Mouse (Mus musculus) heart, postnatal 36 days (tissue): ENCODE measurements around the gene Acta1. TPM values are rescaled to one million over a fixed set of nuclear protein-coding genes. Genes with fewer than 3 reads are reported as not detected.
A peak's percentile ranks its signal among the peaks of the same experiment; 100 is the strongest.

ENCODE experiments used
- DNase-seq, 2 experiments: peaks; one replicate each; pipeline ENCODE4 v3.0.0; 2021 to 2022
- intact Hi-C: fragments of 180-260 bp; cut with DNase I; formaldehyde crosslinking; loops from one replicate; pipeline ENCODE4 v1.15.1; 2025
- total RNA-seq, 2 experiments: library from RNA; stranded (reverse); gene quantifications; 2 replicates each; pipeline ENCODE4 v1.2.3; 2021

Acta1 gene
- total RNA-seq: 100 to 1,000 TPM; 656 to 855 TPM

DNA sequence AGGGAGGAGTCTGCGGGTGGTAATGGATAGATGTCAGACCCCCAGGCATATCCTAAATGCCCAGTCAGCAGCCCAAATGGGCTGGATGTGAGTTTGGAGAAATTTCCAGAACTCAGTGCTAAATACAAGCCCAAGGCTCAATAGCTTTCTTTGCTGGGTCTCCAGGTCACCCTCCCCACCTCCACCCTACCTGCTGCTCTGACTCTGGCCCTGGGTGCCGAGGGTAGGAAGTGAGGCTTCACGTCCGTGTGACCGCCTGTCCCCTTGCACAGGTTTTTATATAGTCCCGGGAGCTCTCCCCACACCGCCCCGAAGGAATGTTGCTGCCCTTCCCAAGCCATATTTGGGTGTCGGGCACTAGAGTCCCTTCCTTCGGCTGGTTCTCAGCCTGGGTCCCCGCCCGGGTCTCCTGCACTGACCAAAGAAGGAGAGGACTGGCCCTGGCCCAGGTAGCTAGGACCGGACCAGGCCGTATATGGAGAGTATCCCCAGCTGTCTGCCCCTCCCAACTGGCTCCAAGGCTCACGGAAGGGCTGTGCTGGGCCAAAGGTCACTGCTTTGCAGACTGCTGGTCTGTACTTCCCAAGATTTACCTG lies at the start of gene Acta1:
TSS of gene Acta1 (minus strand) at position 250 of the 596 bp plus-strand sequence.
- intact Hi-C loops: loop anchor here (5.0 kb wide), 1 partner anchor 57 kb away; no protein-coding TSS in a partner anchor
- no peak for DNase-seq

DNA sequence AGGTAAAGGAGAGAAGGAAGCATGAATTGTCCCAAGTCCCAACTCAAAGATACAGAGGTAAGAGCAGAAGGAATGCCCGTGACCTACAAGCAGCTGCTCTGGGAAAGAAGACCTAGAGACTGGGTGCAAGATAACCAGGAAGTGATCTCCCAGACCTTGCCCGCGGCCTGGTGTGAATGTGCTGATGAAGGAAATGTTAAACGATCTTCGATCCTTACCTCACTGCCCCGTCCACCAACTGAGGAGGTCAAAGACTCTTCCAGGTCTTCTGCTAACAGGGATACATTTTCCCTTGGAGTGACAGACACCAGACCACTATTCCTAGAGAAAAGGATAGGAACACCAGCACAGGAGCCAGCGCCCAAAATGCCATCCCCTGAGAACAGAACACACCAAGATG lies 34.5 kb upstream of the Acta1 start:
- no peak for DNase-seq
- intact Hi-C loops: no loop called here

DNA sequence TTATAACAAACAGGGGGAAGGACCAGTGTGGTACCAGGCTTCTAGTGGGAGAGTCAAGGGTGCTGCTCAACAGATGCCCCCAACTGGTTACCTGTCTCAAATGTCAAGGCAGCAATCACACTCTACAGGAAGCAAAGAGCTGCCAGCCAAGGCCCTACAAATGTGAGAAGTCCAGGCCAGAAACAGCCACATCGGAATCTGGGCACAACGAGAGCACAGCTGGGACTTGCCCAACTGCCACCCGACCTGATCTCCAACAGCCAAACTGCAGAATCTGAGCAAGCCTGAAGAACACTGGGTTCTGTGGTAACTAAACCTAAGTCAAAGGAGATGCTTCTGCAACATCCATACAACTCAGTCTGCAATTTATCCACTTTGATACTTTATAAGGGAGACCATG lies 31.1 kb upstream of the Acta1 start:
- no peak for DNase-seq
- intact Hi-C loops: loop anchor here (2.0 kb wide), 1 partner anchor 423 kb away; no protein-coding TSS in a partner anchor

DNA sequence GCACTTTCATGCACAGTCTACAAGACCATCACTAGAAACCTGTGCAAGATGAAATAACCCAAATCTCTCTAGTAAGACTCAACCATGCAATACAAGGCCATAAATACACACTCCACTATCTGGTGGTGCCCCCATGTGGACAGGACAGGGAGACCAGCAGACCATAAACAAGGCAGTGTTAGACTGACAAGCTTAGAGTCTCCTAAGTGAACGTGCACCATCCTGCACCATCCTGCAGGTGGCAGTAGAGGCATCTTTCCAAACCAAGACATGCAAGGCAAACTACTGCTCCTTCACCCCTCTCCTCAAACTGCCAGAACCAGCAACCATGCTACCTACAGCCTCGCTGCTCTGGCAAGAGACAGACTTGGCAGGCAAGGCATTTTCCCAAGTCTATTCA lies 30.2 kb upstream of the Acta1 start:
- DNase-seq: peak; percentile 69 to 73
- intact Hi-C loops: loop anchor here (2.0 to 5.0 kb wide), 2 partner anchors 132 to 424 kb away; no protein-coding TSS in a partner anchor

DNA sequence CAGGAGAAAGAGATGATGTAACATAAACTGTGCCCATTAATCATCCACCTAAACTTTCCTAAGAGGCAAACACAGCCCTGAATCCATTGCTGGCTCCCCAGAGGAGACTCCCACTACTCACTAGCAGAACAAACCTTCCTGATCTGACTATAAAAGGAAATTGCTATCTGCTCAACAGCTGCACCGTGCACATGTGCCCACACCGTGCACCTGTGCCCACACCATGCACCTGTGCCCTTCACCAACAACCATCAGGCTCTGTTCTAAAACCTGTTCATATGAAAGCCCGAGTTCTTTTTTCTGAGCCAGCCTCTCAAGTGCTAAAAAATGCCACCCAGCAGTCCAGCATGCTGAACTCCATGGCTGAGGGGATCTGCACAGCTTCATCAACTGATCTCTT lies 20.1 kb upstream of the Acta1 start:
- DNase-seq: no peak
- intact Hi-C loops: no loop called here

DNA sequence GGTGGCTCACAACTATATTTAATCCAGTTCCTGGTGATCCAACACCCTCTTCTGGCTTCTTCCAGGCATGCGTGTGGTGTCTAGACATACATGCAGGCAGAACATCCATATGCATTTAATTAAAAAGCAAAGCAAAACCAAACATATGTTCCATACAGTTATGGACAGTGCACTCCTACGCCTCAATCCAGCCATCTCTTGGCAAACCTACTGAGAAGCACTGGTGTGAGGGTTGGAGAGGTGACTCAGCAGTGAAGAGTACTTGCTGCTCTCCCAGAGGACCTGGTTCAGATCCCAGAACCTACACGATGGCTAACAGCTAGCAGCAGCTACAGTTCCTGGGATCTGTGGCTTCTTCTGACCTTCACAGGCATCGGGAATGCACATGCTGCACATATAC lies 17.7 kb upstream of the Acta1 start:
- DNase-seq: no peak
- intact Hi-C loops: no loop called here

DNA sequence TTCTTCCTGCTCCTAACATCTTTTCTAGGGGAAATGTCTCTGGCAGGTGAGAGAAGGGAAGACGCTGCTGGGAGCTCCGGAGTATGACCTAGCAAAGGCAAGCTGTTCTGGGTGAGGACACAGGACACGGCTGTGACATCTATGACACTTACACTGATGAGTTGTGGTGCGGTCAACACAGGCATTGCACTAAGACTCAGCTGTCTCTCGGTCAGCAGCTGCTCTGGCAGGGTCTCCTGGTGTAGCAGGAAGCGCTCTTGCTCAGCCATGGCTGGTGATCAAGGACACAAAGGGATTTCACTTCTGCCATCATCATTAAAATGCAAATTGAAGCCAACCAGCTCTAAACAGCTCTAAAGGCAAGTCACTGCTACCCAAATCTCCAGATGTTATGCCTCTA lies 13.1 kb upstream of the Acta1 start:
- intact Hi-C loops: loop anchor here (5.0 kb wide), 1 partner anchor 115 kb away; no protein-coding TSS in a partner anchor
- no peak for DNase-seq

DNA sequence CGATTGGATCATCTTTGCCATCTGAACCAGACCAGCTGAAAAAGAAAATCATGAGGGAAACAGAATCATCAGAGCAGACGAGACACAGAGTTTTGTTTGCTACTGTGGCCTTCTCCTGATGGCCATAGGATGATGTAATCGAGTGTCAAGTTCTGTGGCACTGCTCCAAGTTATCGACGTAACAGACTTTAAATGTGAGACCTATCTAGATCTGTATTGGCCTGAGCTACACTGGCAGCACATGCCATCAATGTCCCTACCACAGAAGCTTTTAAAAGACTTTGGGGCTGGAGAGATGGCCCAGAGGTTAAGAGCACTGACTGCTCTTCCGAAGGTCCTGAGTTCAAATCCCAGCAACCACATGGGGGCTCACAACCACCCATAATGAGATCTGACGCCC lies 8.1 kb upstream of the Acta1 start:
- DNase-seq: no peak
- intact Hi-C loops: no loop called here

DNA sequence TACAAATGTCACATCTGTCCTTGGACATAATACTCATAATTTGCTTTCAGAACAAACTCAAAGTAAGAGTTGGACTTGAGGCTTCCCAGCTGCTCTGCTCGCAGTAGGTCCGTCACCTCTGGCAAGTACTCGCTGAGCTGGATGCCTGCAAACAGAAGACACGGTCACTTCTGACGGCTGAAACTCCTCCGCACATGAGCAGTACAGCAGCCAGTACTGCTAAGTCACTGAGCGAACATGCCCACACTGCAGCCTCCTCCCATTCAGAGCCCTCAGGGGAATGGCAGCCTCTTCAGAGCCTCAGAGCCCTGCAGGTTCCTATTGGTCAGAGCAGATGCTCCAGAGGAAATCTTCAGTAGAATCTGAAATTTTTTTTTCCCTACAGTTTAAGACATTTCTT lies 4.8 kb upstream of the Acta1 start:
- intact Hi-C loops: loop anchor here (5.0 kb wide), 1 partner anchor 62 kb away; no protein-coding TSS in a partner anchor

DNA sequence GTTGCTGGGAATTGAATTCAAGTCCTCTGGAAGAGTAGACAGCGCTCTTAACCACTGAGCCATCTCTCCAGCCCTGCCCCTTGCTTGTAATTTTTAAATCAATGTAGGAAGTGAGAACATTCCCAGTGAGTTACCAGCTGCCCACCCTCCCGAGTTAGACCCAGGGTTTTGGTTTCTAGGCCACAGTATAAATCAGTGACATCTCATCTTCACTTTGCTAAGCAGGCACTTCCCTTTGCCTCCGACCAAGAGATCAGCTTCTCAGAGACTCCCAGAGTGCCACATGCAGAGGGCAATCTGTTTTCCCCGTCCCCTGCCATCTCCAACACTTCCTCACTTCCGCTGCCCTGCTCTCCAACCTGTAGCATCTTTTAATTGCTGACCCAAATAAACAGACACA lies 4.0 kb upstream of the Acta1 start:
- DNase-seq: no peak
- intact Hi-C loops: loop anchor here (5.0 kb wide), 1 partner anchor 61 kb away; no protein-coding TSS in a partner anchor

More for the DNA sequence above, 4.8 kb upstream of the Acta1 start:
- no peak for DNase-seq

DNA sequence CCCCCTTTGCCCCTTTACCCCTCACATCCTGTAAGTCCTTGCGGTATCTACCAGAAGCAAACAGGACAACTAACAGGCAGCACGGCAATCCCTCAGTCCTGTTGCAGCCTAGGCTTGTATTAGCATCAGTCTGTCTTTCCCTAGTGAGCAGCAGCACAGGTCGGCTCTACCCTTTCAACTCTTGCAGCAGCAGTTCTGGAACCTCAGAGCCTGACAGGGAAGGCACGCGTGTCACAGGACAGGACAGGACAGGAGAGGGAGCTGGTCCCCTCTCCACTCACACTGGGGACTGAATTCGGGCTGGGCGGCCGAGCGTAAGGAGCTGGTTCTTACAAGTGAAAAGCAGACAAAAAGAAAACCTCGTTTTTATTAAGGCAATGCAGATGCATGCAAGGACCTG lies 2.2 kb upstream of the Acta1 start:
- intact Hi-C loops: loop anchor here (5.0 kb wide), 1 partner anchor 59 kb away; no protein-coding TSS in a partner anchor
- no peak for DNase-seq

DNA sequence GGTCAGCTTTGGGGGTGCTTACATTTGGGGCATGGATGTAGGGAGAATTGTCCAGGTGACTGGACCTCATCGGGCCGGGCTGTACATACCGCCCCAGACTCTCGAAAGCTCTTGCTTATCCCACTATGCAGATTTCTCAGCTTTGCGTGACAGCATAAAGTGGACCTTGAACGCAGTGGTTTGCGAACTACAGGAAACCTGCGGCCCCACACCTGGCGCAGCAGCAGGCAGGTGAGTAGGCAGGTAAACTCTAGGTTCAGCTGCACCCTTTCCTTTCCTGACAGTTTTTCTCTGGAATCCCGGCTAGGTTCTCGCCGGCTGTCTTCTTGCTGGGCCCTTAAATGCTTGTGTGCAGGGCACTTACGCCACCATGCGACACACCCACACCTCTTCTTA lies 1.8 kb upstream of the Acta1 start:
- no peak for DNase-seq
- intact Hi-C loops: loop anchor here (5.0 kb wide), 1 partner anchor 59 kb away; no protein-coding TSS in a partner anchor

DNA sequence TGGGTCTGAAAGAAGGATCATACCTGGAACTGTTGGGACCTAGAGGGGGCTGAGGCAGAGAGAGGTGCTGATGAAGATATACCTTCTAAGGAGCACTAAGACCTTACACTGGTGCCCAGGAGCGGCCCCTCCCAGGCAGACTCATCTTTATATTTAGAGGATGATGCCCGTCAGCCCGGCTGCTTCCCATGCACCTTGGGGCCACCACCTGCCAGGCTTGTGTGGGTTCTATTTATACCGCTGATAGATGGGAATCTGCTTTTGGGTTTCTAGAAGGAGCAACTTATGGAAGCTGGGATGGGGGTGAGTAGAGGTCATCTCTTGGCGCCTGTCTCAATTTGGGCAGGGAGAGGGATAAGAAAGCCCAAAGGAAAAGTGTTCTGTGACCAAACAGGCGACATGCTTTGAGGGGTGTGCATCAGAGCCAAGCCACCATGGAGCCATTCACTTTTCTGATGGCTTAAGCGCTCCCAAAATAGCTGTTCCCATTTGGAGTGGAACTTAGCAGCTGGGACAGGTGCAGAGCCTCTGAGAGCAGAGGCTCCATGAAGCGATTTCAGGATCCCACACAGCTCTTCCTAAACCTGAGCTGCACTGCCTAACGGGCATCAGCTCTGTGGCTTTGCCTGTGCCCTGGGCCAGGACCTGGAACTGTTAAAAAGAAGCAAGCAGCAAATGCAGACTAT lies 1.3 kb upstream of the Acta1 start:
- DNase-seq: no peak
- intact Hi-C loops: loop anchor here (5.0 kb wide), 1 partner anchor 59 kb away; no protein-coding TSS in a partner anchor

DNA sequence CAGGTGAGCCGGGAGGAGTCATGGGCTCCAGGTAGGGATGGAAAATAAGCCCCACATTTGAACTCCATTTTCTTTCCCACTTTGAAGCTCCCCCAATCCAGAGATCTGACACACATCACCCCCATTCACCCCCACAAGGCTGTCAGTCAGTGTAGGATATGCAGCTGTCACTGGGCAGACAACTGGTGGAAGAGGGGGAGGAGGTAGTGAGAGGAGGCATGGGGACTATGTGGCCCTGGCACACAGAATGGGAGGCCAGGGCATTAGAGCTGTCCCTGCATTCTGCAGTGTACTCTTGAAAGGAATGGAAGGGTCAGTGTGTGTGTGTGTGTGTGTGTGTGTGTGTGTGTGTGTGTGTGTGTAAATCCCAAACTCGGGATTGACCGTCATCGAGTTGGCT lies 679 bp upstream of the Acta1 start:
- intact Hi-C loops: loop anchor here (5.0 kb wide), 1 partner anchor 58 kb away; no protein-coding TSS in a partner anchor
- no peak for DNase-seq

DNA sequence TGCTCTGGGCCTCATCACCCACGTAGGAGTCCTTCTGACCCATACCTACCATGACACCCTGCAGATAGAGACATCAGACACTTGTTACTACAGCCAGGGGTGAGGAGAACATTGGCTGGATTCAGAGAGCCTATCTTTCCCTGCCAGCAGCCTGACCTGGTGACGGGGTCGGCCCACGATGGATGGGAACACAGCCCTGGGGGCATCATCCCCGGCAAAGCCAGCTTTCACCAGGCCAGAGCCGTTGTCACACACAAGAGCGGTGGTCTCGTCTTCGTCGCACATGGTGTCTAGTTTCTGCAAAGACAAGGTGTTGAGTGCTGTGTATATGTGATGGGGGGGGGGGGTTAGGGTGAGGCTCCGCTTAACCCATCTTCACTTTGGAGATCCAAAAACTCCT lies 1.1 kb downstream of the Acta1 start:
- no peak for DNase-seq
- intact Hi-C loops: no loop called here

DNA sequence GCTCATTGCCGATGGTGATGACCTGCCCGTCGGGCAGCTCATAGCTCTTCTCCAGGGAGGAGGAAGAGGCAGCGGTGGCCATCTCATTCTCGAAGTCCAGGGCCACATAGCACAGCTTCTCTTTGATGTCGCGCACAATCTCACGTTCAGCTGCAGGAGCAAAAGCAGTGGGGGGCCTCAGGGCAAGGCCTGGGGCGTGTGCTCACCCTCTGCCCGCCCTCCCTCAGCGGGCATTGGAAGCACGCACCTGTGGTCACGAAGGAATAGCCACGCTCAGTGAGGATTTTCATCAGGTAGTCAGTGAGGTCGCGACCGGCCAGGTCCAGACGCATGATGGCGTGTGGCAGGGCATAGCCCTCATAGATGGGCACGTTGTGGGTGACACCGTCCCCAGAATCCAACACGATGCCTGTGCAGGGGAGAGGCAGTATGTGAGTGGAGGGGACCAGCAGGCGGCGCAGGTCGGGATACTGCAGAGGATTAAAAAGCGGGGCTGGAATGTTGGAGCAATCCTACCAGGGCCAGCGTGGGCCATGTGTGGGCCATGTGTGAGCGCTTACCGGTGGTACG lies 1.9 kb downstream of the Acta1 start:
- no peak for DNase-seq
- intact Hi-C loops: no loop called here

DNA sequence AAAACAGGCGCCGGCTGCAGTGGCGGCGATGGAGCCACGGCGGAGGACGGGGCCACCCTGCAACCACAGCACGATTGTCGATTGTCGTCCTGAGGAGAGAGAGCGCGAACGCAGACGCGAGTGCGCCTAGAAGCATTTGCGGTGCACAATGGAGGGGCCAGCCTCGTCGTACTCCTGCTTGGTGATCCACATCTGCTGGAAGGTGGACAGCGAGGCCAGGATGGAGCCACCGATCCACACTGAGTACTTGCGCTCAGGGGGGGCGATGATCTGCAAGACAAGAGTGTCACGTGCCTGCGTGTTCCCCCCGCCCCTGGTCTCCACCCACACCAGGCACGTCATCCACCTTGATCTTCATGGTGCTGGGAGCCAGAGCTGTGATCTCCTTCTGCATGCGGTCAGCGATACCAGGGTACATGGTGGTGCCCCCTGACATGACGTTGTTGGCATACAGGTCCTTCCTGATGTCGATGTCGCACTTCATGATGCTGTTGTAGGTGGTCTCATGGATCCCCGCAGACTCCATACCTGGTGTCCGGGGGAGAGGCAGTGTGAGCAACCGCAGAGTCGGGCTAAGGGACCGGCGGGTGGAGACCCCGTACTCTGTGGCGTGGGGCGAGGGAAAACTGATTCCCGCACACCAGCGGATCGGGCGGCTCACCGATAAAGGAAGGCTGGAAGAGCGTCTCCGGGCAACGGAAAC lies 2.5 kb downstream of the Acta1 start:
- intact Hi-C loops: no loop called here

DNA sequence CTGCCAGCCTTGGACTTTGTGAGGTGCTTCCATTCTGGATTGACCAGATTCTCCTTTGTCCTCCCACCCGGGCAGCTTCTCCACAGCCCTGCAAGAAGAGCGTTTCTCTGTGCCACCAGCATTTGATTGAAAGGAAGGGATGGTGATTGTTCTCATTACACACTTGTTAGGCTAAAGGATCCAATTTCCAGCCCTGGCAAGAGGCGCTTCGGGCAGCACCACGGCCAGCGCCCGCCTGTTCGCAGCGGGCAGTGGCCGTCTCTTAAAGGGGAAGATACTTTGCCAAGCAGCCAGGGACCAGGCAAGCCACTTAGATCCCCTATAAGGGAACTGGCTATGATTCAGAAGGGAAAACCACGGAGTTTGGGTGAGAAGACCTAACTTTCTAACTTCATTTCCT lies 3.3 kb downstream of the Acta1 start:
- DNase-seq: peak; percentile 29 to 41
- intact Hi-C loops: no loop called here

More for the DNA sequence above, 2.5 kb downstream of the Acta1 start:
- DNase-seq: no peak

DNA sequence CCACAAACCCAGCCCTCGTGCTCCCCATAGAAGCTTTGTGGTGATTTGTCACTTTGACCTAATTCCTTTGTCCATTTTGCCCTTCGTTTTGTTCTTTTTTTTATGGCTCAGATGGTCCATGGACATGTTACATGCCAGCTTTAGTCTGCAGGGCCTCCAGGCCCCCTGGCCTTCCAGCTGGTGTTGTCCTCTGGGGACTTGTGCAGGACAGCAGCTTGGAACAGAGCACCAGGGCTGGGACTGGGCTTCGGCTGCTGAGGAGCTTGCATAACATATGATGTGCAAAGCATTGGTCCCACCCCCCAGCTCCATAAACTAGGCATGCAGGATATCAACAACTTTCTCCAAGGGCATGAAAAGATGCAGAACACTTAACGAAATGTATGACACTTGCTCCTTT lies 4.8 kb downstream of the Acta1 start:
- intact Hi-C loops: no loop called here
- no peak for DNase-seq

DNA sequence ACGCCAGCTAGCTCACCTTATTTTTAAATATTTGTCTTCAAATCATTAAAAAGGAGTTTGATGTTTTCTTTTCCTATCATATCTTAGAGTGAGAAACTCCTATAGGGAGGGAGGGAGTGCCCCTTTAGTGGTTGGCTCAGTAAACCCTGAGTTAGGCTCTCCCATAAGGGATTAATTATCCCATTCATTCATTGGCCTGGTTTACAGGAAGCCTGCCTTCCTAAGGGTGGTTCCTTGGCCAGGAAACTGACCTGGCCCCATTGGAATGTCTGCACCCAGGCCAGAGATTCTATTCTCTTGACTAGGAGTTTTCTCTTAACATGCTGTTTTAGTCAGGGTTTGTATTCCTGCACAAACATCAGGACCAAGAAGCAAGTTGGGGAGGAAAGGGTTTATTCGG lies 6.6 kb downstream of the Acta1 start:
- intact Hi-C loops: no loop called here

DNA sequence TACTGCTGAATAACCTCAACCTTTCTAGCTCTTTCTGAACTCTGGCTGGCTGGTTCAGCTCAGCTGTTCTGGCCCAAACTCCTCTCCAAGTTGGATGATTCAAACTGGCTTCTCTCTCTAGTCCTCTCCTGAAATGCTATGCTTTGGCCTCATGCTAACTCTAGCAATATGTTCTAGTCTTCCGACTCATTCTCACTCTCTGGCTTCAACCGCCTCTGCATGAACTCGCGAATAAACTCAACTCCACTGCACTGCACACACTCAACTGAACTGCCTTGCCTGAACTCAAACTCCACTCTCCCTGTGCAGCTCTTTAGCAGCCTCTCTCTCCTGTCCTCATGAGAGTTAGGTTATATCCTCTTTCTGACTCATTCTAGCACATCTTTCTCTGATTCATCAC lies 7.4 kb downstream of the Acta1 start:
- DNase-seq: no peak
- intact Hi-C loops: no loop called here

More for the DNA sequence above, 6.6 kb downstream of the Acta1 start:
- DNase-seq: no peak
